Mouse (Mus musculus) hindbrain, embryonic 10.5 days (tissue): ENCODE results near the gene Zfp36l1. TPM values are rescaled to one million over a fixed set of nuclear protein-coding genes. Genes with fewer than 3 reads are reported as not detected.

ENCODE experiments used
- DNase-seq: peaks from one replicate; pipeline ENCODE4 v3.0.0-alpha.2; 2017; ENCODE audit warnings: low spot score
- H3K27ac ChIP-seq: fragments of 300-500 bp; sonication (generic); 2 replicates; pipeline ENCODE4 v1.5.1; 2016; ENCODE audit warnings: mild to moderate bottlenecking, moderate library complexity
- H3K27me3 ChIP-seq: fragments of 300-500 bp; sonication (generic); 2 replicates; pipeline ENCODE4 v1.6.1; 2016; ENCODE audit warnings: mild to moderate bottlenecking; ENCODE audit not compliant: poor library complexity, insufficient read depth, severe bottlenecking
- H3K36me3 ChIP-seq: fragments of 300-500 bp; sonication (generic); 2 replicates; pipeline ENCODE4 v1.6.1; 2016; ENCODE audit warnings: mild to moderate bottlenecking, moderate library complexity
- H3K4me1 ChIP-seq: fragments of 300-500 bp; sonication (generic); replicated peaks from 2 replicates; pipeline ENCODE4 v1.6.1; 2016; ENCODE audit warnings: mild to moderate bottlenecking
- H3K4me3 ChIP-seq: fragments of 300-500 bp; sonication (generic); 2 replicates; pipeline ENCODE4 v1.5.1; 2016; ENCODE audit warnings: mild to moderate bottlenecking, moderate library complexity
- H3K9me3 ChIP-seq: fragments of 300-500 bp; sonication (generic); 2 replicates; pipeline ENCODE4 v1.6.1; 2016; ENCODE audit warnings: mild to moderate bottlenecking, moderate library complexity
- WGBS: fragments of 180-500 bp; shearing (Covaris S2); methylation state at CpG from one replicate; pipeline ENCODE4 v1.1.7; 2016; 5-methylcytosine and 5-hydroxymethylcytosine counted together
- polyA plus RNA-seq: library from polyadenylated mRNA; unstranded; fragments of >200 nt; fragmentation: Nextera tagmentation; extraction: Ambion mirVana; gene quantifications from 2 replicates; pipeline ENCODE4 v1.2.1, GENCODE M21; 2016

Gene Zfp36l1
- 106 and 117 TPM in 2 replicates for polyA plus RNA-seq

DNA sequence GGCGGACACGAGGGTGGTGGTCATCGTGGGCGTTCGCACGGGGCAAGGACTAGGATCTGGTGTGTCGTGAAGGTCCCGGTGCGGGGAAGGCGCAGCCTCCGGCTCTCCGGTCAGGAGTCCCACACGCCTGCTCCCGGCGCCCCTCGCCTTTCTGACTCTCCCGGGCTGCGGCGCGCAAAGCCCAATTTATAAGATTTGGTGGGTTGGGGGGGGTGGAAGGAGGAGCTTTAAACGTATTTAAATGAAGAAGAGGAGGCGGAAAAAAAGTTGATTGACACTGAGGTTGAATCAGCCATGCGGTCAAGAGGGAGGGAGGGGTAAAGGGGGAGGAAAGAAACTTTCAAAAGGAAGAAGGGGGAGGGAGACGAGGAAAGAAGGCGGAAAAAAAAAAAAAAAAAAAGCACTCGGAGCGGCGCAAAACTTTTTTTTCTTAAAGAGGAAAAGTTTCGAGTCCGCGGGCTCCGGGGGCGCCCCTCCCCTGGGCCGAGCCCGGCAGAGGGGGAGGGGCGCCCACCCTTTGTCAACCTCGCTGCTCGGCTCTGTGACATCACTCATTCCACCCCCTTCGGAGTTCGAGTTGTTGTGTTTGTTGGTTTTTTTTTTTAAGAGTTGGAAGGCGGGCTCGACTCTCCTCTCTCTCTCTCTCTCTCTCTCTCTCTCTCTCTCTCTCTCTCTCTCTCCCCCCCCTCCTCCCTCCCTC lies at the start of gene Zfp36l1:
Gene Zfp36l1 (minus strand): TSS at position 162 of the 700 bp plus-strand sequence.
- H3K4me3 ChIP-seq = peak within 1 kb of the TSS; percentile 90
- peaks cover 64% of the 10 kb centered on the region for H3K4me1 ChIP-seq
- peaks cover 30% of the 10 kb centered on the region for H3K36me3 ChIP-seq
- peak; percentile 96 for DNase-seq
- WGBS = under 1% methylated on average over 42 of the region's 42 CpGs
- no peaks in the 10 kb centered on the region for H3K9me3 ChIP-seq
- H3K27ac ChIP-seq = peak within 1 kb of the TSS; percentile 98
- H3K27me3 ChIP-seq = no peaks in the 10 kb centered on the region

DNA sequence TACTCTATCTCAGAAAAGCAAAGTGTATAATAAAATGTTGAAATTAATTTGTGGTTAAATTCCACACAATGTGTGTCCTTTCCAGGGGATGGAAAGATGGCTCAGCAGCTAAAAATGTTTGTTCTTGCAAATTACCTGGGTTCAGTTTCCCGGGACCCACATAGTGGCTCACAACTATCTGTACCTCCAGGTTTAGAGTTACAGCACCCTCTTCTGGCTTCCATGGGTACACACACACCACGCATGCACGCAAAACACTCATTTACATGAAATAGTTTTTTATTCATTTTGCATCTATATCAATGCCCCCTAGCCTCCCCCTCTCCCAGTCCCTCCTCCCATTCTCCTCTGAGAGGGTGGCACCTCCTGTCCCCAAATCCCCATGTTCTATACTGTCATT lies 49.6 kb upstream of the Zfp36l1 start:
- Histone ChIP-seq H3K9me3 (no peaks in the 10 kb centered on the region), H3K4me3 (no peak overlapping the region), H3K36me3 (peaks cover 12% of the 10 kb centered on the region), H3K4me1 (no peaks in the 10 kb centered on the region), H3K27ac (no peak overlapping the region), H3K27me3 (no peaks in the 10 kb centered on the region)
- 80% methylated on average over 3 of the region's 3 CpGs for WGBS
- no peak for DNase-seq

DNA sequence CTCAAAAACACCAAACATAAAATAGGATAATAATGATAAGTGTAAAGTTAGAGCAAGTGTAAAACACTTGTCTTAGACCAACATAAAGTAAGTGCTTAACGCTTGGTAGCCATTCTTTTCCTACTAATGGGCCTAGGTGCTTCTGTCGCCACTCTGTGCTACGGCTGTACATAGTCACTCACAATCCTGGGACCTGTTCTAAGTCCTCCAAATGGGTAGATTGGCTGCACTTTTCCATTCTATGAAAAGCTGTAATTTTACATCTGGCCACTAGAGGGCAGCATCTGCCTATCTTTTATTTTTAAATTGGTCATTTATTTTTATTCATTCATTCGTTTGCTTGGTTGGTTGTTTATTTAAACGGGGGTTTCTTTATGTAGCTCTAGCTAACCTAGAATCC lies 44.9 kb upstream of the Zfp36l1 start:
- Histone ChIP-seq H3K4me1 (no peaks in the 10 kb centered on the region), H3K36me3 (no peaks in the 10 kb centered on the region), H3K4me3 (no peak overlapping the region), H3K27me3 (no peaks in the 10 kb centered on the region), H3K27ac (no peak overlapping the region), H3K9me3 (peaks cover 3% of the 10 kb centered on the region)
- DNase-seq = no peak
- WGBS = 10% methylated on average over 5 of the region's 5 CpGs

DNA sequence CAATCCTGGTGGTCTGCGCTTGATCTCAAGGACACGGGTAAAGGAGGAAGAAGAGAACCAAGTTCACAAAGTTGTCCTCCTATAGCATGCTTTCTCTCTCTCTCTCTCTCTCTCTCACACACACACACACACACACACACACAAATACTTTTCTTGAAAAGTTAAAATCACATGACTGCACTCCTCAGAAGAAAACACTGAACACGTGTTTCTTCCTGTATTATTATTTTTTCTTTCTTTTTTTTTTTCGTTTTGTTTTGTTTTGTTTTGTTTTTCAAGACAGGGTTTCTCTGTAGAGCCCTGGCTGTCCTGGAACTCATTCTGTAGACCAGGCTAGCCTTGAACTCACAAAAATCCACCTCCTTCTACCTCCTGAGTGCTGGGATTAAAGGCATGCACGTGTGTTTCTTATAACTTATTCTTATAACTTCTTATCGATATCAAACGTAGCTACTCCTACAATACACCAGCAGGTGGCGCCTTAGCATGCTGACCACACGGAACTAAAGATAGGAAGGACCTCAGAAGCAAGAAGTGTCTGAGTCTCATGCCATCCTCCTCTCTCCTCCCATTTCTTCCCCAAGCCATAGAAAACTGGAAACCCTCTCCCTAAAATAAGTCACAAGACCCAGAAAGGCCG lies 41.0 kb upstream of the Zfp36l1 start:
- Histone ChIP-seq H3K9me3 (peaks cover 3% of the 10 kb centered on the region), H3K36me3 (no peaks in the 10 kb centered on the region), H3K27ac (no peak overlapping the region), H3K4me1 (peaks cover 4% of the 10 kb centered on the region), H3K4me3 (no peak overlapping the region), H3K27me3 (no peaks in the 10 kb centered on the region)
- peak; percentile 60 for DNase-seq
- WGBS = 45% methylated on average over 10 of the region's 10 CpGs

DNA sequence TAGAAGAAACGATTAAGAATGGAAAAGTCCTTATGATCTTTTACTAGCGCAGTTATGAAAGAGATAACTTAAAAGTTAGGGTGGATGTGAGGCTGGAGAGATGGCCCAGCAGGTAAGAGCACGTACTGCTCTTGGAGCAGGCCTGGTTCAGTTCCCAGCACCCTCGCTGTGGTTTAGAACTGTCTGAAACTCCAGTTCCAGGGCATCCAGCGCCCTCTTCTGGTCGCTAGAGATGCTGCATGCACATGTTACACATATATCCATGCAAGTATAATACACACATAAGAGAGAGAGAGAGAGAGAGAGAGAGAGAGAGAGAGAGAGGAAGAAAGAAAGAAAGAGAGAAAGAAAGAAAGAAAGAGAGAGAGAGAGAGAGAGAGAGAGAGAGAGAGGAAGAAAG lies 40.3 kb upstream of the Zfp36l1 start:
- H3K36me3 ChIP-seq = no peaks in the 10 kb centered on the region
- H3K27me3 ChIP-seq = no peaks in the 10 kb centered on the region
- H3K27ac ChIP-seq = no peak overlapping the region
- WGBS = 84% methylated on average over 6 of the region's 6 CpGs
- no peak overlapping the region for H3K4me3 ChIP-seq
- H3K9me3 ChIP-seq = peaks cover 3% of the 10 kb centered on the region
- no peak for DNase-seq
- H3K4me1 ChIP-seq = peaks cover 4% of the 10 kb centered on the region

DNA sequence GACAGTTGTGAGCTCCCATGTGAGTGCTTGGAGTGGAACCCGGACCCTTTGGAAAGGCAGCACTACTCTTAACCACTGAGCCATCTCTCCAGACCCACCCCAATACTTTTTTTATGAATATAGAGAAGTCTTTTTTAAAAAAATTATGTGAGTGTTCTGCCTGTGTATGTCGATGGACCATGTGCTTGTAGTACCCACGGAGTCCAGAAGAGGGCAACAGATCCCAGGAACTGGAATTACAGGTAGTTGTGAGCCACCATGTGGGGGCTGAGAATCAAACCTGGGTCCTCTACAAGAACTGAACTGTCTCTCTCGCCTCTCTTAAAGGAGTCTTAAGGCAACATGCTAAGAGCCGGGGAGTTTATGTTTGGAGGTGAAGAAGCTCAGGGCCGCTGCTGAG lies 39.0 kb upstream of the Zfp36l1 start:
- Histone ChIP-seq H3K27me3 (no peaks in the 10 kb centered on the region), H3K4me3 (no peak overlapping the region), H3K36me3 (no peaks in the 10 kb centered on the region), H3K4me1 (peaks cover 11% of the 10 kb centered on the region), H3K27ac (no peak overlapping the region), H3K9me3 (peaks cover 3% of the 10 kb centered on the region)
- 90% methylated on average over 6 of the region's 6 CpGs for WGBS
- DNase-seq = no peak

DNA sequence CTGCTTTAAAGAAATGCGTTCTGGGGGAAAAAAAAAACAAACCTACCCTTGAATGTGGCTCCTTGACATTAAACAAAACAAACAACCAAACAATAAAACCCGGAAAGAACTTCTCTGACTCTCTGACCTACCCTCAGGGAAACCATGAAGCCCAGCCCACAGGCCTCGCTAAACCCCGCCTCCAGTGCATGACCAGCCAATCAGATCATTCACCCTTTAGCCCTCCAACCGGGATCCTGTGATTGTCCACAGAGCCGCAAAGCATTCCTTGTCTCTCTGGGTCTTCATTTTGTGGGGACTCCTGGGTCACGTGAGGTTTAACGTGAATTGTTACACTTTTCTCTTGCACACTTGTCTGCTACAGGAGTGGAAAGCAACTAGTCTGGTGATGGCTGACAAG lies 37.8 kb upstream of the Zfp36l1 start:
- DNase-seq = peak; percentile 66
- WGBS = 26% methylated on average over 8 of the region's 8 CpGs
- peaks cover 3% of the 10 kb centered on the region for H3K9me3 ChIP-seq

DNA sequence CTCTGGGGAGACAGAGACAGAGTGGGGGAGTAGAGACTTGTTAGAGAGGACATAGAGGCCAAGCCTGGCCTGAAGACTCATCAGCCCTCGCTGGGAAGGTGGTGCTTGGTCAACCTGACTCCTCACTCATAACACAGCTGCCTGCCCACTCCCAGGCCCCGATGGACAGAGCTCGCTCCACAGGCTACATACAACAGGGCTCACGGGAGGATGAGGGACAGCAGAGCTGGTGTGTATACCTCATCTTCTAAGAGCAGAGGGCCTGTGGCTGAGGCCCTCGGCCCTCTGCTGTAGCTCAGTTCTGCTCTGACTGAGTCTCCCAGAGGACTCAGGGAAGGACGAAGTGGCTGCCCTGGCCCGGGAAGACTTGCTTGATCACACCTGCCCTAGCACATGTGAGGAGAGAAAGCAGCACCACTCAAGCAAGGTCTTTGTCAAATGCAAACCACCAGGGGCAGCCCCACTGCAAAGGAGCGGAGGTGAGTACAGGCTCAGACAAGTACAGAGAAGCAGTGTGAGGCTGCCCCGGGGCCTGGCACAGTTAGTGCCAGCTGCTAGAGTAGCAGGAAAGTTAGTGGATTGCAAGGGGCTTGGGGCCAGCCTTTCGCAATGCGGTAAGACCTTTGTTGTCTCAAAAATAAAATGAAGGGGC lies 34.9 kb upstream of the Zfp36l1 start:
- Histone ChIP-seq H3K4me1 (peaks cover 28% of the 10 kb centered on the region), H3K27me3 (no peaks in the 10 kb centered on the region), H3K36me3 (no peaks in the 10 kb centered on the region), H3K27ac (peak overlapping the region; percentile 54; the same call in 1 of the 2 replicates), H3K4me3 (no peak overlapping the region), H3K9me3 (no peaks in the 10 kb centered on the region)
- DNase-seq = no peak
- WGBS = 91% methylated on average over 11 of the region's 11 CpGs

More for the DNA sequence above, 37.8 kb upstream of the Zfp36l1 start:
- Histone ChIP-seq H3K27ac (0 out of 2 replicates have a peak overlapping the region, but pooled peaks have one; percentile 14), H3K4me3 (no peak overlapping the region), H3K36me3 (no peaks in the 10 kb centered on the region), H3K27me3 (no peaks in the 10 kb centered on the region), H3K4me1 (peaks cover 23% of the 10 kb centered on the region)

DNA sequence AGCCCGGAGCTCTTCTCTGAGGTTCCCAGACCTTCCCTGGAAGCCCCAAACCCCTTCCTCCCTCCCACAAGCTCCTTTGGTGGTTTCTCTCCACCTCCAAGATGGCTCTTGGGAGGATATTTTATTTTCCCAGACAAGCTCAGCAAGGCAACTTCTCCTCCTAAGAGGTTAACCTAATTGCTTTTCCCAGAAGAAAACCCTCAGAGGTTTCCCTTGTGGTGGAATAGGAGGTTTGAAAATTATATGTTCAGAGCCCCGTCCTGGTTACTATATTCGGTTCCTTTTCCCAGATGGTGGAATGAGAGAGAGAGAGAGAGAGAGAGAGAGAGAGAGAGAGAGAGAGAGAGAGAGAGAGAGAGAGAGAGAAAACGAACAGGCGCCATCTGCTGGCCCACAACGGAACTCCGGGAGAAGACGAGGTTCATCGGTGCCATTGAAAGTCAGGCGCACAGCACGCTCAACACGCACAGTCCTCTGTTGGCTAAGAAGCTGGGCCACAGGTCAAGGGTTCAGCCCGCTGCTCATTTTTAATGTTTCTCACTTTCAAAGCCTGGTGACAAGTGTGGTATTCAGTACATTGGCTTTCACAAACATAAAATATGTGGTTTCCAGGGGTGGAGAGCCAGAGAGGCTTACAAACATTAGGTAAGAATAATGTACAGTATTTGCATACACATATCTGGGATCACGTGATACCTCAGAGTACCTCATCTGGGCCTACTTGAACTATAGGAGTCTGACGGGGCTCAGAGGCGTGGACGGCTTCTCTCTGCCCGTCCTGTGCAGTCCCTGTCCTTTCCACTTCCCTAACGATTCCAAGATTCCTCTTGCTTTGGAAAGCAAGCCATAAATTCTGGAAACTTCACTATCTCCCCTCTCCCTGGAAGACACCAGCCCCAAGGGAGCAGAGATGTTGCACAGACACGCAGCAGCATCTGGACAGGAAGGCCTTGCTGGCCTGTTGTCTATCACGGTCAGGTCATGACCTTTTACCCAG lies 33.7 kb upstream of the Zfp36l1 start:
- Histone ChIP-seq H3K27ac (peak overlapping the region; percentile 66), H3K27me3 (no peaks in the 10 kb centered on the region), H3K4me3 (no peak overlapping the region), H3K36me3 (no peaks in the 10 kb centered on the region), H3K9me3 (no peaks in the 10 kb centered on the region), H3K4me1 (peaks cover 28% of the 10 kb centered on the region)
- WGBS = 48% methylated on average over 21 of the region's 21 CpGs
- DNase-seq = peak; percentile 81

DNA sequence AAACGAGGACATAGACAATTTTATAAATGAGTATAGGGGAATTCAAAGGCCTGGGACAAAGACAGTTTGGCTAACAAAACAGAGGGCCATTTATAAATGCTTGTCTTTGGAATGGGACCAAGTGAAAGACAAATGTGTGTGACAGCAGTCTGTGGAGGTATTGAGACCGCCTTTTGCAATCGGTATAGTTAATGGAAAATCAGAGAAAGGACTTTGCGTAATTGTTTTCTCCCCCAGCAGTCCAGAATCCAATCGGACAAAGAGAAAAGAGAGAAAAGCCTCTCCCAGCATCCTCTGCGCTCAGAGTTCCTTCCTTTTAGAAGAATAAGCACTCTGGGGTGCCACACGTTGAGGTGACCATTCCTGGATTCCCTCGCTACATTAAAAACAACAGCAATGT lies 32.6 kb upstream of the Zfp36l1 start:
- DNase-seq = no peak
- 63% methylated on average over 8 of the region's 8 CpGs for WGBS
- no peak overlapping the region for H3K4me3 ChIP-seq
- H3K27ac ChIP-seq = peak overlapping the region; percentile 66; the same call in 1 of the 2 replicates
- H3K4me1 ChIP-seq = peaks cover 33% of the 10 kb centered on the region
- no peaks in the 10 kb centered on the region for H3K36me3 ChIP-seq
- H3K9me3 ChIP-seq = no peaks in the 10 kb centered on the region
- H3K27me3 ChIP-seq = no peaks in the 10 kb centered on the region

DNA sequence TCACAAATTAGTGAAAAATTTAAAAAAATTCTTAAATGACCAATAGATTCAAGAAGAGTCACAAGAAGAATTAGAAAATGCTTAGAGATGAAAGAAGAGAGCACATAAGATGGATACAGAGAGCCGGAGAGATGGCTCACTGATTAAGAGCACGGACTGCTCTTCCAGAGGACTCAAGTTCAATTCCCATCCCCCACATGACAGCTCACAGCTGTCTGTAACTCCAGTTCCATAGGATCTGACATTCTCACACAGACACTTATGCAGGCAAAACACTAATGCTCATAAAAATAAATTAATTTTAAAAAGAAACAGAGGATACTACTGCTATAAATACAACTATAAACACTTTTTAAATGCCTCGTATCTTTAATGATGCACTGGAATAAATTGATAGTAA lies 32.0 kb upstream of the Zfp36l1 start:
- no peaks in the 10 kb centered on the region for H3K27me3 ChIP-seq
- H3K4me3 ChIP-seq = no peak overlapping the region
- H3K36me3 ChIP-seq = no peaks in the 10 kb centered on the region
- H3K27ac ChIP-seq = no peak overlapping the region
- 84% methylated on average over 3 of the region's 3 CpGs for WGBS
- DNase-seq = no peak
- H3K4me1 ChIP-seq = peaks cover 33% of the 10 kb centered on the region
- no peaks in the 10 kb centered on the region for H3K9me3 ChIP-seq

DNA sequence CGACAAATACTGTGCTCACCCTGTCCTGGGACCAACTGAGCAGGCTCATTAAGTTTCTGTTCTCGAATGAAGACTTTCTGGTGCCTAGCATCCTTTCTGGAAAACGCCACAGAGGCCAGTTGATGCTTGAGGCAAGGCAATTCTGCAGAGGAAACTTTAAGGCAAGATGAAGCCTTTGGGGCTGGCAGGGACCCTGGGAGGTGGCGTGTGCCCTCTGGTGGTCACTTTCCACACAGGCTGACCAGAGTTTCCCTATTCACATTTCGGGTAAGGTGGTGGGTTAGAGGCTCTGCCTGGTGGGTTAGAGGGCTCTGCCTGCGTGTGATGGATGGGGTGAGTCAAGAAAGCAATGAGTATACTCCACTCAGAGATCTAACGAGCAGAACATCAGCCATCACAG lies 28.7 kb upstream of the Zfp36l1 start:
- Histone ChIP-seq H3K27ac (0 out of 2 replicates have a peak overlapping the region, but pooled peaks have one; percentile 14), H3K4me1 (peaks cover 28% of the 10 kb centered on the region), H3K27me3 (no peaks in the 10 kb centered on the region), H3K36me3 (no peaks in the 10 kb centered on the region), H3K4me3 (no peak overlapping the region), H3K9me3 (no peaks in the 10 kb centered on the region)
- WGBS = 22% methylated on average over 7 of the region's 7 CpGs
- peak; percentile 74 for DNase-seq
